Mouse (Mus musculus) lung, postnatal 0 days (tissue): Measurements from ENCODE around the gene Ccdc103. TPM values are rescaled to one million over a fixed set of nuclear protein-coding genes. Genes with fewer than 3 reads are reported as not detected.

Source experiments
- ATAC-seq: fragments of 200-750 bp; cut with Nextera tagmentation; 2 replicates; pipeline ENCODE4 v1.8.0; 2017; ENCODE audit warnings: moderate library complexity
- DNase-seq: peaks from one replicate; pipeline ENCODE4 v3.0.0-alpha.2; 2016; ENCODE audit warnings: low spot score
- H3K27ac ChIP-seq: fragments of 300-500 bp; sonication (generic); 2 replicates; pipeline ENCODE4 v1.5.1; 2014; ENCODE audit warnings: antibody characterized with exemption, mild to moderate bottlenecking, low read length, mixed read lengths
- H3K27me3 ChIP-seq: fragments of 300-500 bp; sonication (generic); replicated peaks from 2 replicates; pipeline ENCODE4 v1.6.1; 2014; ENCODE audit warnings: low read length, mixed read lengths; ENCODE audit not compliant: insufficient read depth
- H3K36me3 ChIP-seq: fragments of 300-500 bp; sonication (generic); 2 replicates; pipeline ENCODE4 v1.6.1; 2014; ENCODE audit warnings: low read length, mixed read lengths; ENCODE audit not compliant: insufficient read depth
- H3K4me1 ChIP-seq: fragments of 300-500 bp; sonication (generic); 2 replicates; pipeline ENCODE4 v1.6.1; 2014; ENCODE audit warnings: antibody characterized with exemption, low read depth, low read length, mixed read lengths; ENCODE audit not compliant: insufficient read depth
- H3K4me2 ChIP-seq: fragments of 300-500 bp; sonication (generic); replicated peaks from 2 replicates; pipeline ENCODE4 v1.6.1; 2014; ENCODE audit warnings: low read depth, mild to moderate bottlenecking, low read length, moderate library complexity, mixed read lengths
- H3K4me3 ChIP-seq: fragments of 300-500 bp; sonication (generic); 2 replicates; pipeline ENCODE4 v1.5.1; 2014; ENCODE audit warnings: low read depth, low read length
- H3K9ac ChIP-seq: fragments of 300-500 bp; sonication (generic); replicated peaks from 2 replicates; pipeline ENCODE4 v1.6.1; 2014; ENCODE audit warnings: low read depth, mild to moderate bottlenecking
- H3K9me3 ChIP-seq: fragments of 300-500 bp; sonication (generic); 2 replicates; pipeline ENCODE4 v1.6.1; 2016; ENCODE audit warnings: low read length, mixed read lengths
- CTCF ChIP-seq: IDR thresholded peaks from 2 replicates; pipeline ENCODE4 v1.5.1; 2016; ENCODE audit warnings: antibody characterized with exemption, mild to moderate bottlenecking
- EP300 ChIP-seq: IDR thresholded peaks from 2 replicates; pipeline ENCODE4 v1.6.1; 2016; ENCODE audit warnings: antibody characterized with exemption, mild to moderate bottlenecking, control low read depth
- WGBS: fragments of 180-500 bp; shearing (Covaris S2); extraction: QIAGEN DNeasy Blood & Tissue Kit; methylation state at CpG from one replicate; pipeline ENCODE4 v1.1.7; 2014; 5-methylcytosine and 5-hydroxymethylcytosine counted together
- polyA plus RNA-seq: library from polyadenylated mRNA; unstranded; fragments of >200 nt; fragmentation: Nextera tagmentation; extraction: Ambion mirVana; gene quantifications from 2 replicates; pipeline ENCODE4 v1.2.1, GENCODE M21; 2015

Gene Ccdc103
- polyA plus RNA-seq, 1 experiment from 2014 or later = 3.9 TPM

DNA sequence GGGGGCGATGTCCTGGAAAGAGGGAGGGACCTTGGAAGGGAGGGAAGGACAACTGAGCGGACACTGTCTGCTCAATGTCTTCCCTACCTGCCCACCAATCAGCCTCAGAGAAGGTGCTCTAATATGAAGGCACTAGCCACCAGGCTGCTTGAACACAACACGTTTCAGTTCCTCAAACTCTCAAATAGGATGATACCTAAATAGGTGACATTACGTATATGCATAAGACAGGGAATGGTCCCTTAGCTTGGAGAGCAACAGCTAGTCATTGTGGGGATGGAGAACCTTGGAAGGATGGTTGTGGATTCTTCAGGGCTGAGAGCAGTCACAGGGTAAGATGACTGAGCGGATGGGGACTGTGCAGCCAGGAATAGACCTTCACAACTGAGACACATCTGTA lies 6.4 kb downstream of the Ccdc103 start:
- Histone ChIP-seq H3K4me3 (no peak overlapping the region), H3K36me3 (no peaks in the 10 kb centered on the region), H3K9ac (no peak overlapping the region), H3K27me3 (no peaks in the 10 kb centered on the region), H3K9me3 (no peaks in the 10 kb centered on the region), H3K27ac (no peak overlapping the region), H3K4me2 (no peak overlapping the region), H3K4me1 (no peaks in the 10 kb centered on the region)
- 73% methylated on average over 5 of the region's 5 CpGs for WGBS
- no peak for DNase-seq
- TF ChIP-seq CTCF = no peak
- no peak for TF ChIP-seq EP300
- ATAC-seq = no peak

GRCm38 (mm10) chr11:102888135-102888534 lies 7.1 kb downstream of the Ccdc103 start:
- no peak overlapping the region for H3K9ac ChIP-seq
- H3K4me1 ChIP-seq = no peaks in the 10 kb centered on the region
- DNase-seq (no peak), ATAC-seq (0 out of 2 replicates have a peak, but pooled peaks have one; percentile 8)
- H3K4me3 ChIP-seq = no peak overlapping the region
- no peaks in the 10 kb centered on the region for H3K36me3 ChIP-seq
- 0 out of 2 replicates have a peak, but pooled peaks cover under 1% of the 10 kb centered on the region for H3K27me3 ChIP-seq
- WGBS = 43% methylated on average over 3 of the region's 3 CpGs
- no peak overlapping the region for H3K27ac ChIP-seq
- no peak for TF ChIP-seq EP300
- no peak for TF ChIP-seq CTCF
- no peak overlapping the region for H3K4me2 ChIP-seq
- no peaks in the 10 kb centered on the region for H3K9me3 ChIP-seq

DNA sequence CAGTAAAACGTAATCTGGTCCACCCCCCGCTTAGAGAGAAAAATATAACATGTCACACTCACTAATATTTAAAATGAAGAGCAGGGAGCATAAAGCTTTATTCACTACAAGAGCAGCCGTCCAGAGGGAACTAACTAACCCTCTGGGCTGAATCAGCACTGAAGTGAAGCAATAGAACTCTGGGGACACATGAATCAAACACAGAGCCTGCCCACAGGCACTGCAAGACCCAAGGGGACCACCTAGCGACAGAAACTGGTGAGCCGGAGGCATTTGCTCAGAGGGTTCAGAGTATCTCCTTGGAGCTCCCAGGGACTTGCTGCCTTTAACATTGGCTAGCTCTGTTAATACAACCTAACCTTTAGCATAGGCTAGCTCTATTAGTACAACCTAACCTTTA lies 9.1 kb downstream of the Ccdc103 start:
- Histone ChIP-seq H3K27me3 (0 out of 2 replicates have a peak, but pooled peaks cover 13% of the 10 kb centered on the region), H3K4me1 (0 out of 2 replicates have a peak, but pooled peaks cover 3% of the 10 kb centered on the region), H3K36me3 (no peaks in the 10 kb centered on the region), H3K9ac (no peak overlapping the region), H3K9me3 (no peaks in the 10 kb centered on the region), H3K27ac (no peak overlapping the region), H3K4me3 (no peak overlapping the region), H3K4me2 (no peak overlapping the region)
- no peak for TF ChIP-seq CTCF
- TF ChIP-seq EP300 = no peak
- WGBS = 59% methylated on average over 5 of the region's 5 CpGs
- no peak for ATAC-seq
- DNase-seq = no peak

GRCm38 (mm10) chr11:102893015-102893651 lies 12.1 kb downstream of the Ccdc103 start:
- 3% methylated on average over 43 of the region's 43 CpGs for WGBS
- H3K27me3 ChIP-seq = 0 out of 2 replicates have a peak, but pooled peaks cover 19% of the 10 kb centered on the region
- peak; percentile 92 for ATAC-seq

DNA sequence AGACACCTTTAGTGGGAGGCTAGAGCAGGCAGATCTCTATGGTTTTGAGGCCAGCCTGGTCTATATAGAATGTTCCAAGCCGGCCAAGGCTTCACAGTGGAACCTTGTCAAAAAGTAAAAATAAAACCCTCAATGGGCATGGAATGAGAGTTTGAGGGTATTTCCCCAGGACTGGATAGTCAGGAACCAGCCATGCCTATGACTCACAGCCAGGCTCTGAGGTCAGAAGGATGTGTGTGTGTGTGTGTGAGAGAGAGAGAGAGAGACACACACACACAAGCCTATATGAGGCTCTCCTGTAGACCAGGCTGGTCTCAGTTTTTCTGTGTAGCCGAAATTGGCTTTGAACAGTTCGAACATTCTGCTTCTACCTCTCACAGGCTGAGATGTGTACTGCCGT lies 13.7 kb downstream of the Ccdc103 start:
- no peaks in the 10 kb centered on the region for H3K9me3 ChIP-seq
- ATAC-seq (no peak), DNase-seq (no peak)
- no peak overlapping the region for H3K4me2 ChIP-seq
- H3K4me1 ChIP-seq = 0 out of 2 replicates have a peak, but pooled peaks cover 3% of the 10 kb centered on the region
- no peaks in the 10 kb centered on the region for H3K36me3 ChIP-seq
- TF ChIP-seq CTCF = no peak
- no peak for TF ChIP-seq EP300
- H3K9ac ChIP-seq = no peak overlapping the region
- 81% methylated on average over 4 of the region's 4 CpGs for WGBS
- H3K4me3 ChIP-seq = no peak overlapping the region
- no peak overlapping the region for H3K27ac ChIP-seq
- H3K27me3 ChIP-seq = 0 out of 2 replicates have a peak, but pooled peaks cover 19% of the 10 kb centered on the region

More at GRCm38 (mm10) chr11:102893015-102893651, 12.1 kb downstream of the Ccdc103 start:
- Histone ChIP-seq H3K9ac (peak overlapping the region; percentile 24; the same call in 1 of the 2 replicates), H3K4me1 (0 out of 2 replicates have a peak, but pooled peaks cover 3% of the 10 kb centered on the region), H3K36me3 (no peaks in the 10 kb centered on the region), H3K4me2 (peak overlapping the region; percentile 52), H3K9me3 (no peaks in the 10 kb centered on the region), H3K4me3 (peak overlapping the region; percentile 34), H3K27ac (no peak overlapping the region)
- TF ChIP-seq CTCF = peak; percentile 91
- no peak for TF ChIP-seq EP300
- DNase-seq = peak; percentile 93

DNA sequence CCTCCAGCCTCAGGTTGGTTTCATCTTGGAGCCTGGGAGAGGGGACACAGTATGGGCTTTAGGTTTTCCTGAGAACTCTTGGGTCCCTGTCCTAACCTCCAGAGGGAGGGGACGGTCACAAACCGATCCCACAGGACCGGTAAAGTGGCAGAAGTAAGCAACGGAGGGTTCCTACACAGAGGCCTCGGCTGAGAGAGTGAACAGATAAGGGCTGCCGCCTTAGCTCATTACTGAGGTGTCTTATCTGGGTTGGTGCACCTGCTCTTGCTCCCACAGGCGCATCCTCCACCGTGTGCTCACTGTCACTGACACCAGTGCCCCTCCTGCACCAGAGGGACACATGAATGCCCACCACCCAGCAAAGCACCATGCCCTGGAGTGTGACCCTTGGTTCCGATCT lies 14.8 kb downstream of the Ccdc103 start:
- Histone ChIP-seq H3K27me3 (0 out of 2 replicates have a peak, but pooled peaks cover 19% of the 10 kb centered on the region), H3K4me1 (0 out of 2 replicates have a peak, but pooled peaks cover 3% of the 10 kb centered on the region), H3K4me3 (no peak overlapping the region), H3K27ac (no peak overlapping the region), H3K9ac (no peak overlapping the region), H3K4me2 (no peak overlapping the region), H3K36me3 (no peaks in the 10 kb centered on the region), H3K9me3 (no peaks in the 10 kb centered on the region)
- TF ChIP-seq CTCF (no peak), EP300 (no peak)
- ATAC-seq (no peak), DNase-seq (no peak)
- 57% methylated on average over 9 of the region's 9 CpGs for WGBS
